ENCODE assay signal across 27 mouse cellular contexts in the genomic region with DNA sequence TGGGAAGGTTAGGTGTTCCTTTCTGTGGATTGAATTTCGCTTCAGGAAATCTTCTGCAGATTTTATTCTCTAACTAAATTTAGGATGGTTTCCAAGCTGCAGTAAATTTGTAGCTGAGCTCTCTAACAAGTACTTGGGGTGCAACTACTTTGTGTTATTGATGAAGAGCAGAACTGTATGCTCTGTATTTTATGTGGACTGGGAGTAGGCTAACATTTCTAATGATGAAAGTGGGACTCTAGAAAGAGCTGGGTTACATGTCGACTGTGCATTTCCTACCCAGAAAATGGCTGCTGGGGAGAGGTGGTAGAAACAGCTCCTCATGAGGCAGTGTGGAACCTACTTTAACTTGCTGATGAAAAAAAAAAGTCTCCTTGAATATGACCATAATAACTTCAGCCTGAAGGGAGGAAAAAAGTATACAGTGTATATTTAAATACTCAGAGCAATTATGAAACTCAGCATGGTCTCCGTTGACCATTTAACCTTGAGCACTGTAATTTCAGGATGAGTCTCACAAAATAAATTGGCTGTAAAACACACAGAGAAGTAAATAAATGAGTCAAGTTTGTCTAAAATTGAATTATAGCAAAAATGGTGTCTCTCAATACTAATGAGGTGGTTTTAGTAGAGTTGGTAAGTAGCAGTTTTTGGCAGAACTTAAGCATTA.
"Had no signal": no experiment of that assay in that cellular context is flagged by ENCODE, and none has a peak within 500 bp of the region (broad histone marks: within the 10 kb centered on the region; RNA-seq: fewer than 3 reads in every experiment).

No protein-coding gene starts in this region.

- H3K9ac ChIP-seq: embryonic facial prominence, embryonic 12.5 days; embryonic facial prominence, embryonic 13.5 days; embryonic facial prominence, embryonic 15.5 days; forebrain, embryonic 12.5 days; forebrain, embryonic 13.5 days; forebrain, embryonic 15.5 days; forebrain, postnatal 0 days had no signal

- DNase-seq: cerebellum, adult 8-10 months; cerebellum, adult 9-11 months; cerebellum, postnatal 10 days; cerebellum, postnatal 14 days; cerebellum, postnatal 25 days; cerebellum, postnatal 36 days; embryo, embryonic 11 days; forebrain, postnatal 0 days; gastrocnemius, adult 2 months; gastrocnemius, postnatal 10 days; gastrocnemius, postnatal 14 days; gastrocnemius, postnatal 25 days; gastrocnemius, postnatal 36 days; heart, adult 11 months; heart, adult 18-20 months; heart, adult 2 months had no signal

- H3K36me3 ChIP-seq: embryonic facial prominence, embryonic 10.5 days; embryonic facial prominence, embryonic 12.5 days; embryonic facial prominence, embryonic 13.5 days; embryonic facial prominence, embryonic 15.5 days; forebrain, embryonic 10.5 days; forebrain, embryonic 12.5 days; forebrain, embryonic 15.5 days had no signal

- H3K9me3 ChIP-seq: embryonic facial prominence, embryonic 10.5 days; embryonic facial prominence, embryonic 12.5 days; embryonic facial prominence, embryonic 13.5 days; embryonic facial prominence, embryonic 15.5 days; forebrain, embryonic 10.5 days; forebrain, embryonic 12.5 days; forebrain, embryonic 13.5 days; forebrain, embryonic 15.5 days had no signal

- ATAC-seq: forebrain, embryonic 13.5 days; forebrain, embryonic 14.5 days; forebrain, embryonic 15.5 days; forebrain, embryonic 16.5 days; forebrain, postnatal 0 days had no signal

- H3K4me1 ChIP-seq: embryonic facial prominence, embryonic 10.5 days; embryonic facial prominence, embryonic 12.5 days; embryonic facial prominence, embryonic 13.5 days; embryonic facial prominence, embryonic 15.5 days; forebrain, embryonic 10.5 days; forebrain, embryonic 12.5 days; forebrain, embryonic 13.5 days; forebrain, embryonic 15.5 days had no signal

- H3K4me3 ChIP-seq: embryonic facial prominence, embryonic 10.5 days; embryonic facial prominence, embryonic 12.5 days; embryonic facial prominence, embryonic 13.5 days; embryonic facial prominence, embryonic 15.5 days; erythroblast, embryonic 14.5 days; forebrain, embryonic 10.5 days; forebrain, embryonic 12.5 days; forebrain, embryonic 13.5 days; forebrain, embryonic 15.5 days; gastrocnemius, adult 2 months; heart, adult 2 months had no signal

- H3K4me2 ChIP-seq: embryonic facial prominence, embryonic 12.5 days; embryonic facial prominence, embryonic 13.5 days; embryonic facial prominence, embryonic 15.5 days; forebrain, embryonic 12.5 days; forebrain, embryonic 13.5 days; forebrain, embryonic 15.5 days had no signal

- H3K27ac ChIP-seq: embryonic facial prominence, embryonic 10.5 days; embryonic facial prominence, embryonic 12.5 days; embryonic facial prominence, embryonic 13.5 days; embryonic facial prominence, embryonic 15.5 days; forebrain, embryonic 10.5 days; forebrain, embryonic 12.5 days; forebrain, embryonic 13.5 days; forebrain, embryonic 15.5 days; gastrocnemius, adult 2 months; heart, adult 2 months had no signal

- H3K27me3 ChIP-seq: embryonic facial prominence, embryonic 12.5 days; embryonic facial prominence, embryonic 13.5 days; embryonic facial prominence, embryonic 15.5 days; forebrain, embryonic 12.5 days; forebrain, embryonic 13.5 days; forebrain, embryonic 15.5 days had no signal
